Mouse (Mus musculus) right cerebral cortex, postnatal 36 days (tissue): Measurements from ENCODE around the gene Tns1.
A peak's percentile ranks its signal among the peaks of the same experiment; 100 is the strongest.

ENCODE experiments used
- DNase-seq, 2 experiments: peaks; one replicate each; pipeline ENCODE4 v3.0.0; 2022; ENCODE audit warnings: low spot score in 2 of 2, mixed read lengths in 1 of 2

The Tns1 gene

GRCm38 (mm10) chr1:74121821-74122576, 2.2 kb downstream of the Tns1 start:
- DNase-seq: peak; percentile 45 to 52

DNA sequence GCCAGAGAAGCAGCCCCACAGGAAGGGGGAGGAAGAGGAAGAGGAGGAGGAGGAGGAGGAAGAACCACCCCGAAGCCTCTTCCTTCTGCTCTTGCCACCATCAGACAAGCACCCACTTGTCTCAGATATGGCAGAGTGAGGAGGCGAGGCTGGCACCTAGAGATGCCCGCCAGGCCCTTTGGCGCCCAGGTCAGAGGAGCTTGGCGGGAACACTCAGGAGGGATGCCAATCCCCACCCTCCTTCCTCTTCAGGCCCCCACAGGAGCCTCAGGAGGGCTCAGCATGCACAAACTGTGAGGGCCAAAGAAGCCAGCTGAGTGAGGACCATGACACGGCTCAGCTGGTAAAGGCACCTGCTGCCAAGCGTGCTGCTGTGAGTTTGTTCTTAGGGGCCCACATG, 3.1 kb downstream of the Tns1 start:
- no peak for DNase-seq

GRCm38 (mm10) chr1:74119115-74119514, 5.1 kb downstream of the Tns1 start:
- no peak for DNase-seq

- DNase-seq: no peak
Observed at GRCm38 (mm10) chr1:74117876-74118275, 6.4 kb downstream of the Tns1 start.

GRCm38 (mm10) chr1:74113071-74113470, 11.2 kb downstream of the Tns1 start:
- DNase-seq: no peak

DNA sequence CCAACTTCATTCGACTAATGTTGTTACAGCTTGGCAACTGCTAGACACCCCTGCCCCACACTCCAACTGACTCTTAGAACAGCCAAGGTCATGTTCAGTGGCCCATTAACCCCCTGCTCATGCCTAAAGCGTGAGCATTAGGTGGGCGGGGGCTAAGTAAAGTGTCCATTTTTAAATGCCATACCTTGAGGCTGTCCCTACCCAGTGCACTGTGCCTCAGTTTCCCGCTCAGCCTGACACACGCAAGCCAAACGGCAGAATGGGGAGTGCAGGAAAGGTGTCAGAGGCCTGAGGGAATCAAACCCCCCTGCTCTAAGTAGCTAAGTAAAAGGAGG, 12.6 kb downstream of the Tns1 start:
- DNase-seq: no peak

DNA sequence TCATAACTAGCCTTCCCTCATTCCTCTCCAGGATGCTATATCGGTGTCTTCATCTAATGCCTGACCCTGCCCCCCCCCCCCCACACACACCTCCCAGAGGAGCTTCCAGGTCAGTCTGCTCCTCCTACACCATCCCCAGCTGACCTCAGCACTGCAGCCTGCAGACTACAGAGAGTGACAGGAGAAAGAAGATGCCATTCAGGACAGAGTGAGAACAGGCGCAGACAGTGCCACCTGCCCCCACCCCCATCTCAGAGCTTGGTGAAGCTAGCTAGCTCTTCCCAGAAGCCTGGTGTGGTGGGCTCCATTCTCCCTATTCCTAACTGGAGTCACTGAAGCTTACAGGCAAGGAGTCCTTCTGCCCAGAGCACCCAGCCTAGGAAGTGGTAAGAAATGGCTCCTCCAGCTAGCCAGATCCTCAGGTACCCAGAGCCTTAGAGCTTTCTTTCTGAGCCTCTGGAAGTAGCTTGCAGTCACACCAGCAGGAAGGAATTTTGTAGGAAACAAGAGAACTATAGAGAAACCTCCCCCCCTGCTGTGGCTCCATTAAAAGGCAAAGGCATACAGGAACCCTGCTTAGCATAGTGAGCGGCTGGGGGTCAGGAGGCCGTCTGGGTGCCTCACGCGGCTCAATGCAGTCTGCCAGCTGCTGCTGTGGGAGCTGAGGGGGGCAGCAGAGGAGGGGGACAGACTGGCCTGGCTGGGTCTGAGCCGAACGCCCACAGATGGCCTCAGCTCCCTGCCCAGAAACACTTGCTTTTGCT, 13.1 kb downstream of the Tns1 start:
- DNase-seq: no peak

DNA sequence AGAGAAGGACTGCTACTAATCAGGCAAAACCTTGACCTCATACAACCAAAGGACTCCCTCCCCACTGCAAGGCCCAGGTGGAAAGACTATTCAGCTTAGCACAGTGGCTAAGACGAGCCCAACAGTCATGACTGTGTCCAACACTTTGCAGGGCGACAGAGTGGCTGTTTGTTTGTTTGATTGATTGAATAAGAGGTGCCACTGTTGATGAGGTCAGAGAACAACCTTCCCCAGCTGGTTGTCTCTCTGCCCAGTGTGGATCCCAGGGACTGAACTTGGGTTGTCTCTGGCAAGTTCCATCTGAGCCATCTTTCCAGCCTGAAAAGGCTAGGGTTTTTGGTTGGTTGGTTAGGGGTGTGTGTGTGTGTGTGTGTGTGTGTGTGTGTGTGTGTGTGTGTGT, 14.6 kb downstream of the Tns1 start:
- DNase-seq: no peak

- DNase-seq: no peak
Observed at GRCm38 (mm10) chr1:74107931-74108618, 16.2 kb downstream of the Tns1 start.

DNA sequence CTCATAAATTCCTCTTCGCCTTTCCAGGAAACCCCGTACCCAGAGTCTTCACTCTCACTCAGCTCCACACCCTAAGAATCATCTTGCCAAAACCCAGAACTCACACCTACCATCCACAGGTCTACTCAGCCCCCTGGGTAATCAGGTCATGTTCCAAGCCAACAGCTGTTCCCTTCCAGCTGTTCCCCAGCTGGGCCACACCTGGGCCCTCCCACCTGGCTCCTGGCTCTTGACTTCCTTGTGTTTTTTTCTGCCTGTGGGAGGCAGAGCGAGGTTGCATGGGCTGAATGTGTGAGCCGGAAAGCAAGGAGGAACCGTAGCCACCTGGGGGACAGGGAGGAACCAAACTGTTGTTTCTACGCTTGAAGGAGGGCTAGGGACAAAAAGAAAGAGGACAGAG, 18.0 kb downstream of the Tns1 start:
- no peak for DNase-seq

GRCm38 (mm10) chr1:74105660-74106059, 18.6 kb downstream of the Tns1 start:
- DNase-seq: no peak

DNA sequence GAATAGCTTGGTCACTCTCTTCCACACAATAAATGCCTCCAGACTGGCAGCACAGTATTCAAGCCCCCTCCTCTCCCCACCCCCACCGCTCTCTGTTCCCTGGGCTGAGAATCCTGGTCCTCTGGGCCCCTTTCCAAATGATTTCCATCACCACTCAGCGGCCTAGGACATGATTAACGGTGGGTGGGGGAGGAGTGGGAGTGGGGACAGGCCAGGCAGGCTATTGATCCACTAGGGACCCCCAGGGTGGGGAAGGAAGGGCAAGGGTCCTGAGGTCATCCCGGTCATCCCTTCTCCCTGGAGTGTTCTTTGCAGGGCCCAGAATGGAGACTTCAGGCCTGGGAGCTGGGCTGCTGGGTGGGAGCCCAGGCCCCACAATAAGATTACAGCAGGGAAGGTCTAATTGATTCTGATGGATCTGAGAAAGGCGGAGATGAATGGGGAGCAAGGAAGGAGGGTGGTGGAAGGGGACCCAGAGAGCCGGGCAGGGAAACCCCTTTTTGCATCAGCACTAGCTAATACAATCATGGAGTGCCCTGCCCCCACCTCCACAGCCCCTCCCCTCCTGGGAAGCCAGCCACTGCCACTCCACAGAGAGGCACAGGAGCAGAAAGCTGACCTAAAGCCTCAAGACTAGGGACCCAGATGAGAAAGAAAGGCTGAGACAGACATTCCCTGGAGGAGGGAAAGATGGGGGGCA, 20.4 kb downstream of the Tns1 start:
- DNase-seq: no peak

GRCm38 (mm10) chr1:74099001-74099435, 25.2 kb downstream of the Tns1 start:
- no peak for DNase-seq

DNA sequence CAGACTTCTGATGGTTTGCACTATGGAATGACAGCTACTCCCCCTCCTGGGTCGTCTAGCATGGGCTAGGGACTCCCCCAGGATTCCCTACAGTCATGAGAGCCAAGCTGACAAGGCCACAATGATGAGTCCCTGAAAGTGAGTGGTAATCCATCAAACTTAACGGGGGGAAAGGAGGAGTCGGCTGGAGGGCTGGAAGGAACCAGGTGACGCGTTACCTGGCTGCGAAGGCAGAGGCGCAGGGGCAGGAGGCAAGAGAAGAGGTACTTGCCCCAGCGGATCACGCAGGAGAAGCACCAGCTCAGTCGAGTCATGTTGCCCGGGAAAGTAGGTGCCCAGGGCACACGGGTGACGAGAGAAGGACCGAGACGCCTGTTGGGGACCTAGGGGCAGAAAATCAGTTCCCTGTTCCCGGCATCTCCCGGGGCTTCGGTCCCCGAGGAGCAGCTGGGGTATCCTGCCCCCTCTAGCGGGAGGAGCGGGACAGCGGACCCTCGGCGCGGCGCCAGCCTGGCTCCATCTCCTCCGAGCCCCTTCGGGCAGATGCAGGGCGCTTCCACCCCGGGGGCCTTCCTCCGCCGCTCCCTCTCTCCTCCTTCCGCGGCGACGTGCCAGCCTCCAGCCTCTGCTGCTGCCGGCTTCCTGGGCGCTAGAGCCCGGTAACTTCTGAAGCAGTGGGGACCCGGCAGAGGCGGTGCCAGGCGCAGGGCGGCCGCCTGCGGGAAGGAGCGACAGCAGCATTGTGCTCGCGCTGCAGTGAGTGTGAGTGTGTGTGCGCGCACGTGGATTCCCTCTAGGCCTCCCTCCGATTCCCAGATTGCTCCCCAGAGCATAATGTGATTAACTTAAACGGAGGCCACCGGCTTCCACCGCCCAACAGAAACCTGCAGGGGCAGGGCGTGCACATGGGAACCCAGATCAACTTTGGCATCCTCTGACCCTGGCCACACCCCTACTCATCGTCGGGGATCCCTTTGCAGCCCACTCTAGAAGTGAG, 25.9 kb downstream of the Tns1 start:
- DNase-seq: no peak

DNA sequence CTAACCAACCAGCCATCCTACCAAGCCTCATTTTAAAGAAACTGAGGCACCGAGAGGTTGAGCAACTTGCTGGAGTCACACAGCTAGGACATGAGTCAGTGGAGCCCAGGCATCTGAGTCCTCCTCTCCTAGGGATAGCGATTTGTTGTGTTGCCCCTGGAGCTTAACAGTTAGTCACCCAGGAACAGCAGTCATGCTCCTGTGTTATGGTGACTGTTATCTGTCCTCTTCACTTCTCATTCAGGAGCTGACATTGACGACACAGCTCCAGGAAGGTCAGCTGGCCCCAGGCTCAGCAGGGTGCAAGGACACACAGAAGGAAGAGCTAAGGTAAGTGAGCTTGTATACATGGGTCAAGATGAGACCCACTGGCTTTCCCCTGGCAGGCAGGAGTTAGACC, 28.5 kb downstream of the Tns1 start:
- no peak for DNase-seq

DNA sequence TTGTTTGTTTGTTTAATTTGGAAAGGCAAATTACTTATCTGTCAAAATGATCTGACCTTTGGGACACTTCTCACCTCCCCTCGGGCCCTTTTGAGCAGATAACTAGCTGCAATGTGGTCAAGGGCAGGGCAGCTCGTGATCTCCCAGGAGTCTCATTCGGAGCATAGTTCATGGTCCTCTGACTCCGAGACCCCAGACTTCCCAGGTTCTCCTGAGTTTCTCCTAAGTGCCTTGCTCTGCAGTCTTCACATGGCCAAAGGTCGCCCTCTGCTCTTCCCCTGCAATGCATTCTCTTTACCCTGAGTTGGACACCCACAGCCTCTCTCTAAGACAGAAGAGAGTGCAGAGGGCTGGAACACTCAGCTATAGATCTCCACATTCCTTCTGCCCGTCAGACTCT, 29.0 kb downstream of the Tns1 start:
- DNase-seq: no peak

- DNase-seq: no peak
Observed at GRCm38 (mm10) chr1:74094497-74095270, 29.6 kb downstream of the Tns1 start.

DNA sequence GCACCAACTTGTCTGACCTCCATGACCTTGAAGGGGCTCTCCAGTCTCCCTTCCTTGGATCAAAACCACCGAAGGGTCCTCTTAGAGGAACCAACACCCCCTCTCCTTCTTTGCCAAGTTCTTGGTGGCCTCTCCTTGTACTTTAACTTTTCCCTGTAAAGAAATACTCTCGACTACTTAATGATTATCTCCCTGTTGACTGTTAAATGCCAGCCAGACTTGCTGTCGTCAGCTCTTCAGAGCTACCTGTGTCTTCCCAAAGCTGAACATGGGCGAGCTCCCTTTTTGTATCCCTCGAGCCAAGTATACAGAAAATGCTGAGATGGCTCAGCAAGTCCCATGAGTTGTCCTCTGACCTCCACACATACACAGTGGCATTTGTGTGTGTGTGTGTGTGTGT, 30.8 kb downstream of the Tns1 start:
- DNase-seq: no peak

DNA sequence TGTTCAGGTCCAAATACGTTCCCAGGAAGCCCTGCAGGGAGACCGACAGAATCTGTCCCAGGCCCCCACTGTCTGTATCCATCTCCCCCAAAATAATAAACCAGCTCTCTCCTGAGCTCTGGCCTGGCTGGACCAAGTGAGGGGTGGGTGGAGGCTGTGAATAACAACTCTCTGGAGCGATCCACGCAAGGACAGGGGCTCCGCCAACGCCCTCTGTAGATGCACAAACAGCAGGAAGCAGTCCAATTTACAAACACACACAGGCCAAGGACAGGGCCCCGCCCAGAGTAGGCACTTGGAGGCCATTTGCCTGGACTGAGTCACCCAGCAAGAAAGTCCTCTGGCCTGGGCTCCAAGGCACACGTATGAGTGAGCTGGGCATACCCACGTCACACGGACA, 32.0 kb downstream of the Tns1 start:
- no peak for DNase-seq

GRCm38 (mm10) chr1:74091611-74092224, 32.5 kb downstream of the Tns1 start:
- no peak for DNase-seq
